Mouse (Mus musculus) midbrain, postnatal 0 days (tissue): ENCODE data around the gene Mmel1. TPM values are rescaled to one million over a fixed set of nuclear protein-coding genes. Genes with fewer than 3 reads are reported as not detected.

ENCODE experiments used
- ATAC-seq: fragments of 200-750 bp; cut with Nextera tagmentation; 2 replicates; pipeline ENCODE4 v1.8.0; 2017; ENCODE audit warnings: moderate number of reproducible peaks, mild to moderate bottlenecking, moderate TSS enrichment, moderate library complexity; ENCODE audit not compliant: low FRiP score
- DNase-seq: peaks from one replicate; pipeline ENCODE4 v3.0.0-alpha.2; 2015; ENCODE audit warnings: low spot score
- H3K27ac ChIP-seq: fragments of 300-500 bp; sonication (generic); 2 replicates; pipeline ENCODE4 v1.5.1; 2014; ENCODE audit warnings: low read depth, mild to moderate bottlenecking, low read length, mixed read lengths
- H3K27me3 ChIP-seq: fragments of 300-500 bp; sonication (generic); 2 replicates; pipeline ENCODE4 v1.6.1; 2014; ENCODE audit warnings: low read length, control low read depth, mixed read lengths; ENCODE audit not compliant: insufficient read depth
- H3K36me3 ChIP-seq: fragments of 300-500 bp; sonication (generic); 2 replicates; pipeline ENCODE4 v1.6.1; 2014; ENCODE audit warnings: low read length, control low read depth, mixed read lengths; ENCODE audit not compliant: insufficient read depth
- H3K4me1 ChIP-seq: fragments of 300-500 bp; sonication (generic); 2 replicates; pipeline ENCODE4 v1.6.1; 2014; ENCODE audit warnings: mild to moderate bottlenecking, control low read depth, antibody characterized with exemption, low read length, mixed read lengths; ENCODE audit not compliant: insufficient read depth
- H3K4me2 ChIP-seq: fragments of 300-500 bp; sonication (generic); 2 replicates; pipeline ENCODE4 v1.6.1; 2014; ENCODE audit warnings: low read depth, mild to moderate bottlenecking, low read length, mixed read lengths; ENCODE audit not compliant: poor library complexity, severe bottlenecking
- H3K4me3 ChIP-seq: fragments of 300-500 bp; sonication (generic); 2 replicates; pipeline ENCODE4 v1.5.1; 2014; ENCODE audit warnings: low read depth, mild to moderate bottlenecking, low read length, moderate library complexity
- H3K9ac ChIP-seq: fragments of 300-500 bp; sonication (generic); replicated peaks from 2 replicates; pipeline ENCODE4 v1.6.1; 2014; ENCODE audit warnings: mild to moderate bottlenecking, low read length, moderate library complexity, mixed read lengths; ENCODE audit not compliant: poor library complexity, severe bottlenecking
- H3K9me3 ChIP-seq: fragments of 300-500 bp; sonication (generic); 2 replicates; pipeline ENCODE4 v1.6.1; 2016; ENCODE audit warnings: low read length, control low read depth
- CTCF ChIP-seq: IDR thresholded peaks from 2 replicates; pipeline ENCODE4 v1.5.1; 2016; ENCODE audit warnings: antibody characterized with exemption, mild to moderate bottlenecking
- WGBS: fragments of 180-500 bp; shearing (Covaris S2); extraction: QIAGEN DNeasy Blood & Tissue Kit; methylation state at CpG from one replicate; pipeline ENCODE4 v1.1.7; 2014; 5-methylcytosine and 5-hydroxymethylcytosine counted together
- polyA plus RNA-seq: library from polyadenylated mRNA; unstranded; fragments of >200 nt; fragmentation: Nextera tagmentation; extraction: Ambion mirVana; gene quantifications from 2 replicates; pipeline ENCODE4 v1.2.1, GENCODE M21; 2015
- total RNA-seq: library from RNA; depleted of rRNA; stranded (reverse); fragments of >200 nt; gene quantifications from 2 replicates; pipeline ENCODE4 v1.2.3, GENCODE M21; 2014

Gene Mmel1
- total and polyA plus RNA-seq, 2 experiments from 2014 or later = 0.82 to 0.89 TPM

DNA sequence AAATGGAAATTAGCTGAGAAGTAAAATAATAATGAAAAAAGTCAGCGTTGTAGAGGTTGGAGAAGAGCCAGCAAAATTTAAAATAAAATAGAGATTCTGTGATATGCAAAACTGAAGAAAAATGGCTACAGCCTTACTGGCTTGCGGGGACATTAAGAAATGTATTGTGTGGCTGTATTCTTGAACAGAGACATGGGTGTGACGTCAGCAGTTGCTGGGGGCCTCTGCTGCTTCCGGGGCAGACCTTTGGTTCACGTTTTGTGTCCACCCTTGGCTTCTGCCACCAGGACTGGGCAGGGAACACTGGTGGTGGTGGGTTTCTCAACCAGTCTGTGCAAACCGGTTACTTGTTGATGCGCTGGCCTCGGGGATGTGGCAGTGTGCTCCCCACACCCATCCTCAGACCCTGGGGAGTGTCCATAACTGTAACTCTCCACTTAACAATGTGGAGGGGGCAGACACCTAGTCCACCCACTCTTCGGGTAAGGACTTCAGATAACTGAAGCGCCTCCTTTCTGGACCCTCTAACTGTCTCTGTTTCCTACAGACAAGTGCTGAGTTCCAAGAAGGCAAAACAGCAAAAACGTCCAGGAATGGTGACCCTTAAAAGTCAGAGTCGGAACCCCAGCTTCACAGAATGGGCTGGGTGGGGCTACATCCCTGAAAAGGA is 14.6 kb upstream of the Mmel1 start:
- peaks cover 4% of the 10 kb centered on the region; the same call in 1 of the 2 replicates for H3K27me3 ChIP-seq
- peak overlapping the region; percentile 81 for H3K9ac ChIP-seq
- peak overlapping the region; percentile 54 for H3K4me3 ChIP-seq
- DNase-seq (no peak), ATAC-seq (no peak)
- TF ChIP-seq CTCF = no peak
- 54% methylated on average over 12 of the region's 12 CpGs for WGBS
- H3K4me1 ChIP-seq = 0 out of 2 replicates have a peak, but pooled peaks cover 4% of the 10 kb centered on the region
- H3K27ac ChIP-seq = peak overlapping the region; percentile 96
- H3K36me3 ChIP-seq = no peaks in the 10 kb centered on the region
- H3K9me3 ChIP-seq = no peaks in the 10 kb centered on the region
- H3K4me2 ChIP-seq = peak overlapping the region; percentile 76

- Histone ChIP-seq H3K27me3 (peaks cover 4% of the 10 kb centered on the region; the same call in 1 of the 2 replicates), H3K27ac (peak overlapping the region; percentile 96)
- WGBS = under 1% methylated on average over 99 of the region's 110 CpGs
Measured at GRCm38 (mm10) chr4:154855721-154856479, 13.5 kb upstream of the Mmel1 start.

GRCm38 (mm10) chr4:154856480-154856837 is 12.9 kb upstream of the Mmel1 start:
- no peak; the same call in 1 of the 2 replicates for ATAC-seq
- 15% methylated on average over 9 of the region's 9 CpGs for WGBS

More at GRCm38 (mm10) chr4:154855721-154856479, 13.5 kb upstream of the Mmel1 start:
- DNase-seq (peak; percentile 96), ATAC-seq (peak; percentile 95)
- Histone ChIP-seq H3K36me3 (no peaks in the 10 kb centered on the region), H3K9me3 (no peaks in the 10 kb centered on the region), H3K4me1 (0 out of 2 replicates have a peak, but pooled peaks cover 4% of the 10 kb centered on the region), H3K9ac (peak overlapping the region; percentile 81), H3K4me3 (peak overlapping the region; percentile 54), H3K4me2 (peak overlapping the region; percentile 76)
- peak; percentile 83 for TF ChIP-seq CTCF

GRCm38 (mm10) chr4:154856882-154857281 is 12.5 kb upstream of the Mmel1 start:
- 91% methylated on average over 7 of the region's 7 CpGs for WGBS
- H3K4me3 ChIP-seq = peak overlapping the region; percentile 54
- DNase-seq = no peak
- no peak for ATAC-seq
- peaks cover 4% of the 10 kb centered on the region; the same call in 1 of the 2 replicates for H3K27me3 ChIP-seq
- H3K4me1 ChIP-seq = 0 out of 2 replicates have a peak, but pooled peaks cover 4% of the 10 kb centered on the region
- peak; percentile 45 for TF ChIP-seq CTCF
- H3K9me3 ChIP-seq = no peaks in the 10 kb centered on the region
- H3K27ac ChIP-seq = peak overlapping the region; percentile 96; the same call in 1 of the 2 replicates
- peak overlapping the region; percentile 76; the same call in 1 of the 2 replicates for H3K4me2 ChIP-seq
- no peaks in the 10 kb centered on the region for H3K36me3 ChIP-seq
- no peak overlapping the region for H3K9ac ChIP-seq

More at GRCm38 (mm10) chr4:154856480-154856837, 12.9 kb upstream of the Mmel1 start:
- H3K36me3 ChIP-seq = no peaks in the 10 kb centered on the region
- H3K9ac ChIP-seq = peak overlapping the region; percentile 81; the same call in 1 of the 2 replicates
- peak overlapping the region; percentile 96 for H3K27ac ChIP-seq
- H3K27me3 ChIP-seq = peaks cover 4% of the 10 kb centered on the region; the same call in 1 of the 2 replicates
- H3K4me2 ChIP-seq = peak overlapping the region; percentile 76
- H3K4me3 ChIP-seq = peak overlapping the region; percentile 54
- H3K4me1 ChIP-seq = 0 out of 2 replicates have a peak, but pooled peaks cover 4% of the 10 kb centered on the region
- H3K9me3 ChIP-seq = no peaks in the 10 kb centered on the region
- no peak for DNase-seq
- TF ChIP-seq CTCF = no peak; the same call in none of the 2 replicates

DNA sequence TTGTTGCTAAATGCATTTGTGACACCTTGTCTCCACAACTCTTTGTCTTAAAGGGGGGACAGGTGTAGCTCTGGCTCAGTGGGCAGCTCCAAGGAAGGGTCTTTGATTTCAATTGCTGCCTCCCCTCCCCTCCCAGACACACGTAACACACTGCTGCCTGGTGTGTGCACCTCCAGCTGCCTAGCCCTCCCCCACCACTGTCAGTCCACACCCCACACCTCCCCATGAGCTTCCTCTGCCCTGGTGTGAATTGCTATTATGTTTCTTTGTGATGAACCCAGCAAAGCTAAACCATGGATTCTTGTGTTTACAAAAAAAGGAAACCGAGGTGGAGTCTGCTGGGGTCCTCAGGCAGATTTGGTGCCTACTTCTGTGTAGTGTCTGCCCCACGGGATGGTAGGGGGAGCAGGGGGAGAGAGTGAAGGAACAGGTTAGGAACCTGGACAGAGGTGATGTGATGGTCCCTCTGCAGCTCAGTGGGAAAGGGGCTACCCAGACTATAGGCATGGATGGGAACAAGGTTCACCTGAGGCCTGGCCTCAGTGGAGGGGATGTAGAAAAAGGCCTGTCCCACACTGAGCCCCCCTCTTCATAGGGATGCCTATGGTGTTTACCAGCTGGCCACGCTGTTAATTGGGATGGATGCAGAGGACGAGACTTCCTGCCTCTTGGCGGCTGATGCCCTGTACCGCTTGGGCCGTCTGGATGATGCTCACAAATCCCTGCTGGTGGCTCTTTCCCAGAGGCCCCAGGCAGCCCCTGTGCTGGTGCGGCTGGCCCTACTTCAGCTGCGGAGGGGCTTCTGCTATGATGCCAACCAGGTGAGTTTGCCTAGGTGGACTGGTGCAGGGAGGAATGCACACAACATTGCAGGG is 11.8 kb upstream of the Mmel1 start:
- H3K9me3 ChIP-seq = no peaks in the 10 kb centered on the region
- no peak overlapping the region for H3K27ac ChIP-seq
- H3K4me2 ChIP-seq = no peak overlapping the region
- TF ChIP-seq CTCF = no peak
- no peaks in the 10 kb centered on the region for H3K36me3 ChIP-seq
- ATAC-seq (no peak), DNase-seq (no peak)
- peaks cover 4% of the 10 kb centered on the region; the same call in 1 of the 2 replicates for H3K27me3 ChIP-seq
- 0 out of 2 replicates have a peak, but pooled peaks cover 4% of the 10 kb centered on the region for H3K4me1 ChIP-seq
- H3K9ac ChIP-seq = no peak overlapping the region
- H3K4me3 ChIP-seq = no peak overlapping the region
- WGBS = 77% methylated on average over 10 of the region's 10 CpGs
